Mouse (Mus musculus) cerebellum, adult 2 months (tissue): ENCODE results near the gene Clnk.

Experiments
- CTCF ChIP-seq: fragments of 200-500 bp; IDR thresholded peaks from 2 replicates; pipeline ENCODE4 v1.5.1; 2011; ENCODE audit warnings: low read depth, mild to moderate bottlenecking, control low read depth, low read length, moderate library complexity, borderline replicate concordance; ENCODE audit not compliant: insufficient read depth
- POLR2A ChIP-seq: fragments of 200-500 bp; IDR thresholded peaks from 2 replicates; pipeline ENCODE4 v1.6.1; 2011; ENCODE audit warnings: low read length, control low read depth, borderline replicate concordance; ENCODE audit not compliant: insufficient read depth

- TF ChIP-seq CTCF (no peak), POLR2A (no peak)
Observed at GRCm38 (mm10) chr5:38658836-38659235, 217.8 kb downstream of the Clnk start.
